Mouse (Mus musculus): Measurements from ENCODE around the gene Large1. TPM values are rescaled to one million over a fixed set of nuclear protein-coding genes. Genes with fewer than 3 reads are reported as not detected.

Large1 gene
- polyA plus RNA-seq, 1 experiment from 2014 or later: 5.6 TPM

DNA sequence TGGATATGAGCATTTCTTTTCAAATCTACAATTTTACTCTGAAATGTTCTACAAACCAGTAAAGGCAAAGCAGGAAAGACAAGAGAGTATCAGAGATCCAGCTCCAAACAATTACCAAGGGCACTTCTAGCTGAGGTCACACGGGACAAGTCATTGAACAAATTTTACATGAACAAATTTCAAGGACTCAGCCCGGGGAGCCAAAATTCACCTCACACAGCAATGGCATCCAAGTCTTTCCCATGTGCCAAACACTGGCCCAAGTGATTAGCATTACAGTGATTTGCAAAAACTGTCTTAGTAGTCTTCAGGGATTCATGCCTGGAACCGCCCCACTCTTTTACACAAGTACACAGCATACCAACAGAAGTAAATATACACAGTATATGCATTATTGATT is 126.5 kb downstream of the Large1 start:
- no peaks in the 10 kb centered on the region for H3K36me3 ChIP-seq (ENCODE audit: control insufficient read depth, insufficient read depth)
- no peak overlapping the region for H3K4me2 ChIP-seq (ENCODE audit: low read depth, low read length)
- H3K9ac ChIP-seq (ENCODE audit: low read length): no peak overlapping the region
- peak overlapping the region; percentile 26 for H3K27ac ChIP-seq (ENCODE audit: low read length)
- no peak overlapping the region for H3K4me3 ChIP-seq (ENCODE audit: low read length)
- no peaks in the 10 kb centered on the region for H3K27me3 ChIP-seq (ENCODE audit: control insufficient read depth, insufficient read depth, low read length)
- WGBS: 59% methylated on average over 3 of the region's 3 CpGs
- peaks cover 16% of the 10 kb centered on the region for H3K4me1 ChIP-seq (ENCODE audit: control insufficient read depth, insufficient read depth, low read length)
- no peak for ATAC-seq (replicated peaks; ENCODE audit: extremely low read depth, insufficient read depth, low FRiP score)
- no peaks in the 10 kb centered on the region for H3K9me3 ChIP-seq (replicated peaks; ENCODE audit: control insufficient read depth, low read length)

DNA sequence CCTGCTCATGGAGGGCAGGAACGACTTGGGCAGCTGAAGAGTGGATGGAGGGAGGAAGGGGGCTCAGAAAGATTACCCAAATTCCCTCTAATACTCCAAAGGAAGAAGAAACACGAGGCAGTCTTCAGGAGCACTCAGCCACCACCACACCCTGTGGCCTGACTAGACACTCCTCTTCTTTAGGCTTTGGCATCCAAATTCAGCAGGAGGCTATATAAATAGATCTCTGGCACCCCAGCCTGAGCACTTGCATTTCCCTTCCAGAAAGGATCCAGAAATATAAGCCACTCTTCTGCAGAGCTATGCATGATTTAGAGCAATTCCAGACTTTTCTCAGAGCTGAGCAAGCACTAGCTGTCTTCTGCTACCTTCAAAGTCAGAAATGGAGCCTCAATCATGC is 127.7 kb downstream of the Large1 start:
- no peak overlapping the region for H3K4me3 ChIP-seq (ENCODE audit: low read length)
- no peak for ATAC-seq (replicated peaks; ENCODE audit: extremely low read depth, insufficient read depth, low FRiP score)
- no peaks in the 10 kb centered on the region for H3K9me3 ChIP-seq (replicated peaks; ENCODE audit: control insufficient read depth, low read length)
- no peaks in the 10 kb centered on the region for H3K27me3 ChIP-seq (ENCODE audit: control insufficient read depth, insufficient read depth, low read length)
- no peak overlapping the region for H3K9ac ChIP-seq (ENCODE audit: low read length)
- H3K4me2 ChIP-seq (ENCODE audit: low read depth, low read length): no peak overlapping the region
- H3K27ac ChIP-seq (ENCODE audit: low read length): 0 out of 2 replicates have a peak overlapping the region, but pooled peaks have one; percentile 29
- WGBS: 42% methylated on average over 2 of the region's 2 CpGs
- peaks cover 16% of the 10 kb centered on the region for H3K4me1 ChIP-seq (ENCODE audit: control insufficient read depth, insufficient read depth, low read length)
- no peaks in the 10 kb centered on the region for H3K36me3 ChIP-seq (ENCODE audit: control insufficient read depth, insufficient read depth)

DNA sequence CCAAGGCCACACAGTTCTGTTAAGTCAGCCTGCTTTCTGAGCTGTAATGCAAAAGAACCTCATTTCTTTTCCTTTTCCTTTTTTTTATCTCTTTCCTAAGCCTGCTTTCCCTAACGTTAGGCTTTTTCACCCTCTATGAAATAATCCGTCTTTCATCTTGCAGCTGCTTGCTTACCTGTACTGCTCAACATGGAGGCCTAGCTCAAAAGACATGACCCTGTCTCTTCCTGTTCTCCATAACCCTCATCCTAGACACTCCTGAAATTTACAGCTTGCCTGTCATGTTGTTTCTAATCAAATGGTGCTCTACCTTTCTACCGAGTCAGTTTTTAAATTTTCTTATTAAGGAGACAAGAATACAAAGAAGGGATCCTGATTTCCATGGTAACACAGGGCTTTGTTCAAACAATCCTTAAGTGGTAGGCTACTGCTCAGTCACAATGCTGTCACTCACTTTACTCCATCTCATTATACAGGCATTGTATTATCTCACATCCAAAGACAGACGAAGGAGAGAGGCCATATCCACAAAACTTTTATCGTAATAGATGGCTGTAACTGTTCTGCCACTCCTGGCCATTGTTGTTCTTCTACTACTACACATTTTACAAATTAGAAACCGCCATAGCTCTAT is 134.0 kb downstream of the Large1 start:
- H3K4me2 ChIP-seq (ENCODE audit: low read depth, low read length): no peak overlapping the region
- H3K9ac ChIP-seq (ENCODE audit: low read length): no peak overlapping the region
- H3K4me1 ChIP-seq (ENCODE audit: control insufficient read depth, insufficient read depth, low read length): peaks cover 5% of the 10 kb centered on the region; the same call in 1 of the 2 replicates
- no peak overlapping the region for H3K4me3 ChIP-seq (ENCODE audit: low read length)
- H3K27me3 ChIP-seq (ENCODE audit: control insufficient read depth, insufficient read depth, low read length): no peaks in the 10 kb centered on the region
- H3K27ac ChIP-seq (ENCODE audit: low read length): no peak overlapping the region
- no peaks in the 10 kb centered on the region for H3K36me3 ChIP-seq (ENCODE audit: control insufficient read depth, insufficient read depth)
- WGBS: 73% methylated on average over 6 of the region's 6 CpGs
- no peak for ATAC-seq (replicated peaks; ENCODE audit: extremely low read depth, insufficient read depth, low FRiP score)
- no peaks in the 10 kb centered on the region for H3K9me3 ChIP-seq (replicated peaks; ENCODE audit: control insufficient read depth, low read length)

DNA sequence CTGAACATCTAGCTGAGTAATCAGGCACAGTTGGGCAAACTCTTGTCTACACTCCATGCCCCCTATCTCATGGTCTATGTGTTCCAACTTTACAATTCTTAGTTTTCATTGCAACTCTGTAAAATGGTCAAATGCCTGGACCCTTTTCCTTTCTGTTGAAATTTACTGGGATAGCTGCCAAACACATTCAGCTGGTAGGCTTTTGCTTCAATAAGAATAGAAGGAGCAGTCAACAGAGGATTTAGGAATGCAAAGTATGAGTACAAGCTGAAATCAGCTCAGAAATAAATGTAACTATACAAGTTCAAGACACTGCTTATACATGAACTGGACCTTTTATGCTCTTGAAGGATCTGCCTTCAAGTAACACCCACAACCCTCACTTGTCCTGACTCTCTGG is 146.5 kb downstream of the Large1 start:
- no peak overlapping the region for H3K4me3 ChIP-seq (ENCODE audit: low read length)
- H3K9ac ChIP-seq (ENCODE audit: low read length): no peak overlapping the region
- no peaks in the 10 kb centered on the region for H3K27me3 ChIP-seq (ENCODE audit: control insufficient read depth, insufficient read depth, low read length)
- H3K4me2 ChIP-seq (ENCODE audit: low read depth, low read length): no peak overlapping the region
- H3K4me1 ChIP-seq (ENCODE audit: control insufficient read depth, insufficient read depth, low read length): peaks cover 8% of the 10 kb centered on the region
- peak overlapping the region; percentile 24 for H3K27ac ChIP-seq (ENCODE audit: low read length)
- H3K9me3 ChIP-seq (replicated peaks; ENCODE audit: control insufficient read depth, low read length): no peaks in the 10 kb centered on the region
- H3K36me3 ChIP-seq (ENCODE audit: control insufficient read depth, insufficient read depth): no peaks in the 10 kb centered on the region
- ATAC-seq (replicated peaks; ENCODE audit: extremely low read depth, insufficient read depth, low FRiP score): peak; percentile 45; the same call in 1 of the 2 replicates

DNA sequence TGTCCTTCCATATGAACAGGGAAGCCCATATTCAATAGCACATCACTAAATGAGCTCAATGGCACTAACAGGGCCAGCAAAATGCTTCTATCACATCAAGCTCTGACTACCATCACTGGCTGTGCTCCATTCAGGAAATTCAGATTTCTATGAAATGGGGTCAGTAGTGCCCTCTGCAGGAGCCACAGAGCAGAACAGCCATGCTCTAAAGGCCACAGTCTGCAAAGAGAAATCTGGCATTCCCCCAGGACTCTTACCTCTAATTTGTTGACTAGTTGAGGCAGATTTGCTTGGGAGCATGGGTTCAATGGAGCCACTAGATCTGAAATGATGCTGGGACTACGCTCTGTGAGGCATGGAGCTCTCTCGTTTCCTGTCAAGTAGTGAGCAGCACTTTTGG is 151.5 kb downstream of the Large1 start:
- H3K4me2 ChIP-seq (ENCODE audit: low read depth, low read length): no peak overlapping the region
- H3K27me3 ChIP-seq (ENCODE audit: control insufficient read depth, insufficient read depth, low read length): no peaks in the 10 kb centered on the region
- H3K27ac ChIP-seq (ENCODE audit: low read length): no peak overlapping the region
- H3K4me3 ChIP-seq (ENCODE audit: low read length): no peak overlapping the region
- no peak overlapping the region for H3K9ac ChIP-seq (ENCODE audit: low read length)
- WGBS: 68% methylated on average over 2 of the region's 2 CpGs
- ATAC-seq (replicated peaks; ENCODE audit: extremely low read depth, insufficient read depth, low FRiP score): no peak
- H3K9me3 ChIP-seq (replicated peaks; ENCODE audit: control insufficient read depth, low read length): no peaks in the 10 kb centered on the region
- H3K36me3 ChIP-seq (ENCODE audit: control insufficient read depth, insufficient read depth): no peaks in the 10 kb centered on the region
- H3K4me1 ChIP-seq (ENCODE audit: control insufficient read depth, insufficient read depth, low read length): peaks cover 8% of the 10 kb centered on the region; the same call in 1 of the 2 replicates

DNA sequence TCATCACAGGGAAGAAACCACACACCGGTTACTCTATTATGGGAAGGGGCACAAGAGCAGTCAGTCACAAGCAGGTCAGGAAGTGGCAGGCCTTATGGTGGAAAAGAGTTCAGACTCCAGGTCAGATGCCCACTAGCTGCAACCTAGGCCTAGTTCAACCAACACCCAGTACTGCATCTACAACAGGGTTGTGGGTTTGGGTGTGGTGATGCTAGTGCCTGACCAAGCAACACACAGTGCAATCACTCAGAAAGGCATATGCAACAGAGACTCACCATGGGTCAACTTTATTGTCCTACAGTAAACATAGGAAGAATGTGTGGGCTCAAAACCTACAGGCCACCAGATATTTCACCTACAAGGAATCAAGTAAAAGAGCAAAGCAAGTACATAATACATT is 155.6 kb downstream of the Large1 start:
- Histone ChIP-seq H3K4me2 (ENCODE audit: low read depth, low read length) (no peak overlapping the region), H3K27me3 (ENCODE audit: control insufficient read depth, insufficient read depth, low read length) (no peaks in the 10 kb centered on the region), H3K4me1 (ENCODE audit: control insufficient read depth, insufficient read depth, low read length) (peaks cover 12% of the 10 kb centered on the region), H3K9me3 (replicated peaks; ENCODE audit: control insufficient read depth, low read length) (no peaks in the 10 kb centered on the region), H3K36me3 (ENCODE audit: control insufficient read depth, insufficient read depth) (no peaks in the 10 kb centered on the region), H3K9ac (ENCODE audit: low read length) (no peak overlapping the region), H3K27ac (ENCODE audit: low read length) (no peak overlapping the region), H3K4me3 (ENCODE audit: low read length) (no peak overlapping the region)
- ATAC-seq (replicated peaks; ENCODE audit: extremely low read depth, insufficient read depth, low FRiP score): no peak
- 94% methylated on average over 1 of the region's 1 CpGs for WGBS

DNA sequence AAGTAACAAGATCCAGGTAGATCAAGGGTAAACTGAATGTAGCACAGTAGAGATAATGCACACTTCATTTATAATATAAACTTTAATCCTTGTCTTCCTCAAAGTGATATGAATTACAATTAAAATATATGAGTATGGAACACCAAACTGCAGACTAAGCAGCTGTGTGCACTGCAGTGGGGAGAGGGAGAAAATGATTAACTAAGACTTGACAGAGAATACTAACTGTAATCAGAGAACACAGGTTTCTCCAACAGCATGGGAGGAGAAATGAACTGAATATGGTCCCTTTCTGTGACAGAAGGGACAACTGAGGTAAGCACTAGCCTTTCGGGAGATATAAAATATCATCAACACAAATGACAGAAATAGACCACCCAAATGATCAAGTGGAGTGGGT is 164.7 kb downstream of the Large1 start:
- Histone ChIP-seq H3K4me1 (ENCODE audit: control insufficient read depth, insufficient read depth, low read length) (no peaks in the 10 kb centered on the region), H3K9ac (ENCODE audit: low read length) (no peak overlapping the region), H3K4me3 (ENCODE audit: low read length) (no peak overlapping the region), H3K27ac (ENCODE audit: low read length) (no peak overlapping the region), H3K4me2 (ENCODE audit: low read depth, low read length) (no peak overlapping the region), H3K36me3 (ENCODE audit: control insufficient read depth, insufficient read depth) (no peaks in the 10 kb centered on the region), H3K9me3 (replicated peaks; ENCODE audit: control insufficient read depth, low read length) (no peaks in the 10 kb centered on the region), H3K27me3 (ENCODE audit: control insufficient read depth, insufficient read depth, low read length) (no peaks in the 10 kb centered on the region)
- ATAC-seq (replicated peaks; ENCODE audit: extremely low read depth, insufficient read depth, low FRiP score): no peak
- 100% methylated on average over 1 of the region's 1 CpGs for WGBS

DNA sequence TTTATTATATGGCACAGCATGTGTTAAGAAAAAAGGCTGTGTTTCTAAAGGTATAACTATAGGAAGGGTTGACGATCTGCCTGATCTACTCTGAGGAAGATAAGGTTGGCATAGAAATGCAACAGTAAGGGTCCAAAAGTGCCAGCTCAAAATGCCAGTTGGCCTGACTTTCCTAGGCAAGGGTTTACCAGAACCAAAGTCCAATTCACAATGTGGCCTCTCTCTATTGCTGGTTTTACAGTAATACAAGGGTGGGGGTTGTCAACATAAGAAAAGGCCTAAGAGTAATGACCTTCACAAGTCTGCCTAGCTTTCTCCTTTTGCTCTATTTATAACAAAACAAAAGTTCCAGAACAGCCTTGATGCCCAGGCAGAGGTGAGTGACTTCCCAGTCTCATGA is 166.0 kb downstream of the Large1 start:
- Histone ChIP-seq H3K4me3 (ENCODE audit: low read length) (no peak overlapping the region), H3K27me3 (ENCODE audit: control insufficient read depth, insufficient read depth, low read length) (no peaks in the 10 kb centered on the region), H3K4me2 (ENCODE audit: low read depth, low read length) (no peak overlapping the region), H3K27ac (ENCODE audit: low read length) (no peak overlapping the region), H3K4me1 (ENCODE audit: control insufficient read depth, insufficient read depth, low read length) (no peaks in the 10 kb centered on the region), H3K9me3 (replicated peaks; ENCODE audit: control insufficient read depth, low read length) (no peaks in the 10 kb centered on the region), H3K9ac (ENCODE audit: low read length) (no peak overlapping the region), H3K36me3 (ENCODE audit: control insufficient read depth, insufficient read depth) (no peaks in the 10 kb centered on the region)
- WGBS: 72% methylated on average over 1 of the region's 1 CpGs
- ATAC-seq (replicated peaks; ENCODE audit: extremely low read depth, insufficient read depth, low FRiP score): no peak

DNA sequence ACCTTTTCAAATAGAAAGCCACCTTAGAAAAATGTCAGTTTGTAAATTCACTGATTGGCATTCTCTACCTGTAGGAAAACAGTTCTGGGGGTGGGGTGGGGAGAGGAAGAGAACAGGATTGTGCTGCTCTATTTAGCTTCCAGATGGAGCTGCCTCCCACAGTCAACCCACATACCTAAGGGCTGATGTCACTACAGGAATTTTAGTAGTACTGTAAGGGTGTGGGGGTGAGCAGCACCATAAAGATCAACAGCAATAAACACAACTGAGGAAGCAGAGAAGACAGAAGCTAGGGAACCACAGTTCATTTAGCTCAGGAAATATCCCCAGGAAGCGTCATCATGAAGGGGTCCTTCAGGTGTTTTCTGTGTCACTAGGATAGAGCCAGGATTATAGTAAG is 174.9 kb downstream of the Large1 start:
- WGBS: 52% methylated on average over 1 of the region's 1 CpGs
- Histone ChIP-seq H3K4me1 (ENCODE audit: control insufficient read depth, insufficient read depth, low read length) (peaks cover 12% of the 10 kb centered on the region), H3K4me2 (ENCODE audit: low read depth, low read length) (no peak overlapping the region), H3K9me3 (replicated peaks; ENCODE audit: control insufficient read depth, low read length) (no peaks in the 10 kb centered on the region), H3K36me3 (ENCODE audit: control insufficient read depth, insufficient read depth) (no peaks in the 10 kb centered on the region), H3K27me3 (ENCODE audit: control insufficient read depth, insufficient read depth, low read length) (no peaks in the 10 kb centered on the region), H3K4me3 (ENCODE audit: low read length) (no peak overlapping the region), H3K9ac (ENCODE audit: low read length) (no peak overlapping the region), H3K27ac (ENCODE audit: low read length) (peak overlapping the region; percentile 45)
- peak; percentile 92 for ATAC-seq (replicated peaks; ENCODE audit: extremely low read depth, insufficient read depth, low FRiP score)

Data from heart, embryonic 16.5 days (tissue).